Mouse (Mus musculus) G1E-ER4 (cell line): ENCODE data around the gene Gm20388. TPM values are rescaled to one million over a fixed set of nuclear protein-coding genes. Genes with fewer than 3 reads are reported as not detected.

Experiments used
- GATA1 ChIP-seq: IDR thresholded peaks from one replicate; pipeline ENCODE4 v1.8.0; 2012; ENCODE audit warnings: low read length, inconsistent platforms
- polyA plus RNA-seq: library from polyadenylated mRNA; stranded (reverse); fragments of >175 nt; gene quantifications from 2 replicates; pipeline ENCODE4 v1.2.3, GENCODE M21; 2012

Gene Gm20388
- polyA plus RNA-seq, 1 experiment: not detected

- TF ChIP-seq GATA1: no peak
These were observed 577.3 kb downstream of the Gm20388 start for GRCm38 (mm10) chr8:120487729-120488510.

DNA sequence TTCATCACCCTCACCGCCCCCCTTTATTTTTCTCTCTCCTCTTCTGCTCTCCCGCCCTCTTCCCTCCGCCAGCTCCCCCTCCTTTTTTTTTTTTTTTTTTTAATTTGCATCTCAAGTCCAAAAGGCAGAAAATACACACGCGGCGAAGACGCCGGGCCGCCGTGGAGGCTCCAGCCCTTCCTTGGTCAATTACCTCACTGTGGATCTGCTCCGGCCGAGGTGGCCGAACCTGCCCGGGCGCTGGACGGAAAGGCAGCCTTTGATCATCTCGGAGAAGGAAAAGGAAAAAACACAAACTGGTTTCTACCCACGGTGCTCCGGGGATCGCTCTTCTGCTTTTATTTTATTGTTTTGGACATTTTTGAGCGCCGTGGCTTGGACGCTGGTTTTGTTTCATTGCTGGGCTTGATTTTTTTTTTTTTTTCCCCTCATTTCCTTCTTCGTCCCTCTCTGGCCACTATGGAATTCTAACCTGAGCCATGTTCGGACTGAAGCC, 578.0 kb downstream of the Gm20388 start:
- no peak for TF ChIP-seq GATA1

GRCm38 (mm10) chr8:120489142-120489754, 578.6 kb downstream of the Gm20388 start:
- TF ChIP-seq GATA1: no peak

GRCm38 (mm10) chr8:120489771-120490281, 579.2 kb downstream of the Gm20388 start:
- TF ChIP-seq GATA1: no peak

DNA sequence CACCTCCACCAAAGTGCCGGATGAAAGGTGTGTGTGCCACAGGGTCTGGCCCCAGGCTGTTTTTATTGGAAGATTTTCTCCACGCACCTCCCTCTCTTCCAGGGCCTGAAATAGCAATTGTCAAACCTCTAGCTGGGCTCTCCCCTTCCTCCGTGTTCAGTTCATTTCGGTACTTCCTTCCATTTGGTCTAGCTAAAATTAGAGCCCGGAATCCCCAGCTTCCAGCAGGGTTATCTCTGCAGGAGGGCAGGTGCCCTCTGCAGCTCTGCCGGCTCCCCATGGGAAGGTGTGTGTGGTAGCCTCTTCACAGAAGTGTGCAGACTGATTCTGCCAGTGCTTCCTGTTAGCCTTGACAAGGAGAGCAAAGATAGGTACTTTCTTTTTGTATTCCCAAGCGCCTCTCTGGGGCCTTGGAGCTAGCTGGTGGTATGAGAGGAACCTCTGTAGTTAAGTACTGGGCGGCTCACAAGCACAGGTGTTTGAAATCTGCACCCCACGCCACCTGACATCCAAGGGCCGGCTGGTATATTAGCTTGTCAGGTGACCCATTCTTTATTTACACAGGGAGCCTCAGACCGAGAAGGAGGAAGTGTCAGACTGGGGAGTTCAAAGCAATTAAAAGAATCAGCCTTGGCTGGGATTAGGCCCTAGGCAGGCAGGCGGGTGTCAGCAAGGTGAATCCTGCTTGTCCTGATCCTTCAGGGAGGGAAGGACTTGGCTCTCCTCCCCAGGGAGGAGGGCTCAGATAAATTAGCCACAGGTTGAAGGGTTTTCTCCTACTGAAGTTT, 579.9 kb downstream of the Gm20388 start:
- TF ChIP-seq GATA1: no peak

DNA sequence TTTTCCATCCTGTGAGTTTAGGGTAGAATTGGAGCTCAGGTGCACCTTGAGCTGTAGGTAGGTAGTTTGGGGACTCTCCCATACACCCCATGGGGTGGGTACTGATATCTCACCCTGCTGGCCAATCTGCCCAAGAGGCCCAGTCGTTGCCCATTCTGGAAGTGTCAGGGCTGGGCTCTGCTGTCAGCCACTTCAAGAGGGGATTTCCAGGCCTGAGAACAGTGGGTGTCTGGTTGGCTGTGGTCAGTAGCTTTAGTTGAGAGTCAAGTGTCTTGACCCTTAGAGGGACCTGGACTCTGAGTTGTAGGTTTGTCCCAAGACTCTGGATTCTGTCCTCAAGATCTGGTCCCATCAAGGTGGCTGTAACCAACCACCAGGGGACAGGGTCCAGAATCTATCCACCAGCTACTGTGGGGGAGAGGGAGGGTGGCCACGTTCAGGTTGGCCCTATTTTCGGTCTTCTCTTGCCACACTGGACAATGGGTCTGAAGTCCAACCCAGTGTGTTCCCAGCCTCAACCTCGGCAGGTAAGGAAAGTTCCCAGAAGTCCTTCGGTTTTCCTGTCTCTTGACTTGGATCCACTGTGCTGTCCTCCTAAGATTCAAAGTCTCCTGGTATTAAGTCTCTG, 580.6 kb downstream of the Gm20388 start:
- no peak for TF ChIP-seq GATA1

DNA sequence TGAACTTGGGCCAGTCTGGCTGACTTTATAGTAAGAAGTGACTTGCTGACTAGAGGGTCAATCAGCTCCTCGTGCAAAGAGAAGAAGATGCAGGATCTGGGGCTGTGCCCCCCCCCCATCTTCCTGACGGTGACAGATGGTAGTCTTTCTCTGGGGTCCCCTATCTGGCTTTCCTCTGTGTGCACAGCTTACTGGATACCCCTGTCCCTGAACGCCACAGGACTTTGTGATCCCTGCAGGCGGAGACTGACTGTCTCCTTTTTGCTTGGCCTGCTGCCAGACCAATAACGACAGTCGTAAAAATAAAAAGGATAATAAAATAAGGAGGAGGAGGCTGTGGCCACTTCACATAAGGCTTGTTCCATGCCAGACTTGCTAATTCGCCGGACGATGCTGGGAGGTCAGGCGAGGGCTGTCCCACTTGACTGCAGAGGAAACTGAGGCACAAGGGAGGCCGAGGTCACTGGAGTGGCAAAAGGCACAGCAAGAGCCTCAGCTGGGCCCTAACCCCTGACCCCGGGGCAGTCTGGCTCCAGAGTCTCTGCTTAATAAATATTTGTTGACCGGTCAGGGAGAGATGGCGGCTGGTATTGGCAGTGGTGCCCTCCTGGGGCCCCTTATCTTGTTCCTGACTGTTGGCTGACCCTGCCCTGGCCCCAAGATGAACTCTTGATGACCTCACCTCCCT, 581.7 kb downstream of the Gm20388 start:
- no peak for TF ChIP-seq GATA1

GRCm38 (mm10) chr8:120492881-120493220, 582.2 kb downstream of the Gm20388 start:
- TF ChIP-seq GATA1: no peak

- no peak for TF ChIP-seq GATA1
These were observed 583.1 kb downstream of the Gm20388 start for GRCm38 (mm10) chr8:120493508-120494464.

- no peak for TF ChIP-seq GATA1
These were observed 584.3 kb downstream of the Gm20388 start for GRCm38 (mm10) chr8:120494903-120495302.

- TF ChIP-seq GATA1: no peak
These were observed 584.8 kb downstream of the Gm20388 start for GRCm38 (mm10) chr8:120495461-120495860.

DNA sequence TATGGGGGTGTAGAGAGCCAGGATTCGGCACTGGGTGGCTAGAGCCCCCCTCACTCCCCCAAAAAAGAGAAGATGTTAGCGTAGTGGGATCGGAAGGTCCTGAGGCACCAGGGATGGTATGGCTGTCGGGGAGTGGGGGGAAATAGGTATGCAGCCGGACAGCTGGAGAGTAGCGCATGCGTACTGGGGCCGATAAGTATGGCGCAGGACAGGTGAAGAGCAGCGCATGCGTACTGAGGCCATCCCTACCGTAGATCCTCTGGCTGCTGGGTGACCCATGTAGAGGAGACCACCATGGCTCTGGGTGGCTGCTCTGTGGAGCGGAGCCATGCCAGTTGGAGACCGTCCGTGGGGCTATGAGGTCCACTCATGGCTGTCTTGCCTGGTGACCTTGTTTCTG, 585.8 kb downstream of the Gm20388 start:
- TF ChIP-seq GATA1: no peak

GRCm38 (mm10) chr8:120497503-120497946, 586.9 kb downstream of the Gm20388 start:
- TF ChIP-seq GATA1: no peak
